Mouse (Mus musculus) midbrain, embryonic 14.5 days (tissue): ENCODE results near the gene Zkscan7. TPM values are rescaled to one million over a fixed set of nuclear protein-coding genes. Genes with fewer than 3 reads are reported as not detected.
A peak's percentile ranks its signal among the peaks of the same experiment; 100 is the strongest.

ENCODE experiments used
- ATAC-seq: fragments of 200-750 bp; cut with Nextera tagmentation; 2 replicates; pipeline ENCODE4 v1.8.0; 2017; ENCODE audit warnings: moderate number of reproducible peaks, moderate library complexity; ENCODE audit not compliant: low FRiP score, low TSS enrichment
- DNase-seq: peaks from one replicate; pipeline ENCODE4 v3.0.0-alpha.2; 2015
- H3K27ac ChIP-seq: fragments of 300-500 bp; sonication (generic); replicated peaks from 2 replicates; pipeline ENCODE4 v1.5.1; 2014; ENCODE audit warnings: mild to moderate bottlenecking, low read depth, low read length, moderate library complexity
- H3K27me3 ChIP-seq: fragments of 300-500 bp; sonication (generic); 2 replicates; pipeline ENCODE4 v1.6.1; 2014; ENCODE audit warnings: low read length, control low read depth, mixed read lengths; ENCODE audit not compliant: control insufficient read depth, insufficient read depth
- H3K36me3 ChIP-seq: fragments of 300-500 bp; sonication (generic); 2 replicates; pipeline ENCODE4 v1.6.1; 2014; ENCODE audit warnings: low read length, control low read depth; ENCODE audit not compliant: control insufficient read depth, insufficient read depth
- H3K4me1 ChIP-seq: fragments of 300-500 bp; sonication (generic); 2 replicates; pipeline ENCODE4 v1.6.1; 2014; ENCODE audit warnings: mild to moderate bottlenecking, antibody characterized with exemption, low read length, control low read depth; ENCODE audit not compliant: control insufficient read depth, insufficient read depth
- H3K4me2 ChIP-seq: fragments of 300-500 bp; sonication (generic); 2 replicates; pipeline ENCODE4 v1.6.1; 2014; ENCODE audit warnings: mild to moderate bottlenecking, low read length, moderate library complexity
- H3K4me3 ChIP-seq: fragments of 300-500 bp; sonication (generic); replicated peaks from 2 replicates; pipeline ENCODE4 v1.5.1; 2014; ENCODE audit warnings: low read depth, low read length
- H3K9ac ChIP-seq: fragments of 300-500 bp; sonication (generic); replicated peaks from 2 replicates; pipeline ENCODE4 v1.6.1; 2014; ENCODE audit warnings: mild to moderate bottlenecking, low read length, moderate library complexity
- H3K9me3 ChIP-seq: fragments of 300-500 bp; sonication (generic); 2 replicates; pipeline ENCODE4 v1.6.1; 2016; ENCODE audit warnings: low read length, control low read depth, mixed read lengths; ENCODE audit not compliant: control insufficient read depth
- WGBS: fragments of 180-500 bp; shearing (Covaris S2); extraction: QIAGEN DNeasy Blood & Tissue Kit; methylation state at CpG from one replicate; pipeline ENCODE4 v1.1.7; 2014; 5-methylcytosine and 5-hydroxymethylcytosine counted together
- polyA plus RNA-seq: library from polyadenylated mRNA; unstranded; fragments of >200 nt; fragmentation: Nextera tagmentation; extraction: Ambion mirVana; gene quantifications from 2 replicates; pipeline ENCODE4 v1.2.1, GENCODE M21; 2014

Gene Zkscan7
- polyA plus RNA-seq, 1 experiment from 2014 or later: 2.1 TPM

GRCm38 (mm10) chr9:122872595-122872994, 12.9 kb upstream of the Zkscan7 start:
- Histone ChIP-seq H3K4me3 (no peak overlapping the region), H3K27ac (no peak overlapping the region), H3K4me1 (no peaks in the 10 kb centered on the region), H3K9ac (no peak overlapping the region), H3K4me2 (no peak overlapping the region), H3K27me3 (no peaks in the 10 kb centered on the region), H3K9me3 (no peaks in the 10 kb centered on the region), H3K36me3 (no peaks in the 10 kb centered on the region)
- ATAC-seq: no peak
- no peak for DNase-seq
- 90% methylated on average over 4 of the region's 4 CpGs for WGBS

DNA sequence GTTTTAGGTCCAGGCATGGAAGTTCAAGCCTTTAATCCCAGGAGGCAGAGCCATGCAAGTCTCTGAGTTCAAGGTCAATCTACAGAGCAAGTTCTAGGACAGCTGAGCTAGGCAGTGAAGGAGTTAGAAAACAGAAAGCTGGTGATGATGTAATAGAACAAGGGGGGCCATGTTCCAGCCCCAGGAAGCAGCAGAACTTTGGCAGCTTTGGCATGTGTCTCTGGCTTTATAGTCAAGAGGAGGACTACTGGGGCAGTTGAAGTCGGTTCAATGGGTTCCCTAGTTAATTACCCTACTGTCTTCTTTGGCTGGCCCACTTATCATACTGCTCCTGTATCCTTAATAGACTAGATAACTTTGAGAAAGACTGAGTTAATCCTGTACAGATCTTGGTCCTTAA, 10.8 kb upstream of the Zkscan7 start:
- no peaks in the 10 kb centered on the region for H3K4me1 ChIP-seq
- H3K9me3 ChIP-seq: no peaks in the 10 kb centered on the region
- H3K4me2 ChIP-seq: no peak overlapping the region
- no peak overlapping the region for H3K9ac ChIP-seq
- no peak overlapping the region for H3K27ac ChIP-seq
- H3K4me3 ChIP-seq: no peak overlapping the region
- H3K36me3 ChIP-seq: no peaks in the 10 kb centered on the region
- DNase-seq (no peak), ATAC-seq (no peak)
- no peaks in the 10 kb centered on the region for H3K27me3 ChIP-seq
- 70% methylated on average over 1 of the region's 1 CpGs for WGBS

DNA sequence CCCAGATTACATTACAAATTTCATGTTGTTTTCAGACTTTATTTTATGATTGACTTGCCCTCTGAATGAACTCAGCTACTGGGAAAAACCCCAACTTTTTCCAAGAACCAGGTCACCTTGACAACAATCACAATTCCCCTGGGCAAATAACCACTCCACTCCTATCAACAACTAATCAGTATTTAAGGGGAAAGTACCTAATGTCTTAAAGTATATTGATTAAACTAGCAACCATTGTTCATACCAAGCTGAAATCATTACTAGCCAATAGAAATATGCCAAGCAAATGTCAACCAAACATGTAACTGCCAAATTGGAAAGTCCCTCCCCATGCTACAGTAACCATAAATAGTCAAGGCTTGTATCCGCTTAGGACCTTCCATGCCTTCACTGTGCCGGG, 10.3 kb upstream of the Zkscan7 start:
- 96% methylated on average over 2 of the region's 2 CpGs for WGBS
- H3K27ac ChIP-seq: no peak overlapping the region
- DNase-seq (no peak), ATAC-seq (no peak)
- no peak overlapping the region for H3K4me3 ChIP-seq
- no peak overlapping the region for H3K9ac ChIP-seq
- H3K36me3 ChIP-seq: no peaks in the 10 kb centered on the region
- no peaks in the 10 kb centered on the region for H3K27me3 ChIP-seq
- H3K4me2 ChIP-seq: no peak overlapping the region
- no peaks in the 10 kb centered on the region for H3K4me1 ChIP-seq
- no peaks in the 10 kb centered on the region for H3K9me3 ChIP-seq

DNA sequence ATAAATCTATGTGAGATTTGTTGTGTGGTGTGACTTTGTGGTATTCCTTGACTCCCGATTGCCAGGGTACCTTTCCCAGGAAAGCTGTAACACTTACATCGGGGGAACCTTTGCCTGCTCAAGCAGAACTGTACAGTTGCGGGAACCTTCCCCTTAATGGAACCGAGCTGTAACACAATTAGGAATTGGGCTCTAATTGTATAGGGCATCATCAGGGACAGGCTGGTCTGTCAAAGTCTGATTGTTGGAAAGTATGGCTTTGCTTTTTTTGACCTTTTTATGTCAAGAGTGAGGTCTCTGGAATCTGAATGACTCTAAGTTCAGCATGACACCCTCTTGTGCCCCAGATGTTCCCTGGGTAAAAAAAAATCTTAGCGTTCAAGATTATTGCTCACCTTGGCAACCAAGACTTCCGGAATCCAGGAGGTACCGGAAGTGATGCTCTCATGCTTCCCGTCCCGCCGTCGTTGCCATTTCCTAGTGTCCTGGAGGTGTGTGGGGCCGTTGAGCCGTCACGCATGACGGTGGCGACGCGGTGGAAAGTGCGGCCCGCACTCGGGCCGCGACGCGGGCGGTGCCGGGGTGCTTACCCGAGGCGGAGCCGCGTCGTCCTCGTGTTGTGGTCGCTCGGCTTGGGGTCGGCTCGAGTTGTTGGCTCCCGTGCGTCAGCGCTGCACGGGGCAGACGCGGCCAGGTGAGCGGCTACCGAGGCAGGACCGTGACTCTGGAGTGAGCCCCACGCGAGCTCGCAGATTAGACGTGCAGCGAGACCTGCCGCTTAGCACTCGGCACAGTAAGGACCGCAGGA, 1.1 kb downstream of the Zkscan7 start:
- Histone ChIP-seq H3K27me3 (no peaks in the 10 kb centered on the region), H3K4me1 (peaks cover 6% of the 10 kb centered on the region; the same call in 1 of the 2 replicates), H3K9ac (peak overlapping the region; percentile 71), H3K9me3 (0 out of 2 replicates have a peak, but pooled peaks cover 3% of the 10 kb centered on the region), H3K4me3 (peak overlapping the region; percentile 74), H3K36me3 (0 out of 2 replicates have a peak, but pooled peaks cover 5% of the 10 kb centered on the region), H3K27ac (peak overlapping the region; percentile 68), H3K4me2 (peak overlapping the region; percentile 88)
- ATAC-seq: peak; percentile 64
- WGBS: 7% methylated on average over 54 of the region's 54 CpGs
- peak; percentile 90 for DNase-seq

DNA sequence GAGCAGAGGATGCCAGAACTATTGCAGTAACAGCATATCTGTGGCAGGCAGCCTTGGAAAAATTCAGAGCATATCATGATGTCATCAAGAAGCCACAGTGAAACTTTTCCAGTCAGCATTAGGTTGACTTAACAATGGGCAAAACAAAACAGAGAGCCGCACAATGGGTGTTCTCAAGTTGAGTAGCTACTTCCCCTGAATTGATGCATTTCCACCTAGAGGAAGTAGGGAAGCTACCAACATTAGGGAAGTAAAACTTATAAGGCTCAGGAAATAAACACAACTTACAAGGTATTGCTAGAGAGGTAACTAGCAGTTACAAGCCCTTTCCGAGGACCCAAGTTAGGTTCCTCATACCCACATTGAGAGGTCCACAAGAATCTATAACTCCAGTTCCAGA, 15.6 kb downstream of the Zkscan7 start:
- Histone ChIP-seq H3K9ac (no peak overlapping the region), H3K27me3 (no peaks in the 10 kb centered on the region), H3K27ac (no peak overlapping the region), H3K4me3 (no peak overlapping the region), H3K9me3 (no peaks in the 10 kb centered on the region), H3K36me3 (peaks cover under 1% of the 10 kb centered on the region; the same call in 1 of the 2 replicates), H3K4me2 (no peak overlapping the region), H3K4me1 (peaks cover 18% of the 10 kb centered on the region)
- WGBS: 99% methylated on average over 2 of the region's 2 CpGs
- no peak for ATAC-seq
- no peak for DNase-seq

GRCm38 (mm10) chr9:122902717-122903535, 17.4 kb downstream of the Zkscan7 start:
- no peaks in the 10 kb centered on the region for H3K27me3 ChIP-seq
- DNase-seq (peak; percentile 91), ATAC-seq (peak; percentile 95)
- 12% methylated on average over 32 of the region's 32 CpGs for WGBS
- H3K4me1 ChIP-seq: peaks cover 18% of the 10 kb centered on the region
- peak overlapping the region; percentile 52 for H3K4me3 ChIP-seq
- peak overlapping the region; percentile 72 for H3K27ac ChIP-seq
- peaks cover 10% of the 10 kb centered on the region; the same call in 1 of the 2 replicates for H3K36me3 ChIP-seq
- peak overlapping the region; percentile 69 for H3K4me2 ChIP-seq
- peak overlapping the region; percentile 86 for H3K9ac ChIP-seq
- H3K9me3 ChIP-seq: no peaks in the 10 kb centered on the region

- Histone ChIP-seq H3K4me2 (peak overlapping the region; percentile 72), H3K27ac (peak overlapping the region; percentile 91), H3K27me3 (no peaks in the 10 kb centered on the region), H3K9ac (peak overlapping the region; percentile 95), H3K36me3 (peaks cover 28% of the 10 kb centered on the region), H3K4me3 (peak overlapping the region; percentile 76), H3K4me1 (peaks cover 10% of the 10 kb centered on the region), H3K9me3 (no peaks in the 10 kb centered on the region)
- WGBS: 24% methylated on average over 3 of the region's 3 CpGs
- peak; percentile 7 for DNase-seq
- no peak for ATAC-seq
Observed at GRCm38 (mm10) chr9:122922436-122922835, 37.0 kb downstream of the Zkscan7 start.

DNA sequence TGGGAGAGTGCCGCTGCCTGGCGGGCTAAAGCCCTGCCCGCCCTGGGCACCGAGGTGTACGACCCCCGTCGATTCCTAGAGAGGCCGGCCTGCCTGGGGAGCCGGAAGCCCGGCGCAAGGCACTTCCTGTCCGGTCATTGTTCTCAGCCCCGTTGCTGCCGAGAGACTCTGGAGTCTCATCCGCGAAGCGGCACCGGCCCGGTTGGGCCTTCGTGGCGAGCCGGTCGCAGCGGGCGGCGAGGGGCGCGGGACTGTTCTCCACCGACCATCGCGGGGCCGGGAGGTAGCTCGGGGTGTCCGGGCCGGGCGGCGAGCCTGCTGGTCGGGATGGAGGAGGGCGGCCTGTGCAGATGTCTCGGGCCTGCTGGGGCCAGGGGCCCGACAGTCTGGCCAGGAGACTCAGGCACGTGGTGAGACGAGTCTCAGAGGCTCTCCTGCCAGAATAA, 37.5 kb downstream of the Zkscan7 start, which contains the start of gene Zfp105:
Gene Zfp105 (plus strand): TSS at position 137 of the 446 bp plus-strand sequence.
- DNase-seq (peak; percentile 93), ATAC-seq (peak; percentile 98)
- H3K27me3 ChIP-seq: no peaks in the 10 kb centered on the region
- peak within 1 kb of the TSS; percentile 72 for H3K4me2 ChIP-seq
- peak within 1 kb of the TSS; percentile 91 for H3K27ac ChIP-seq
- H3K9me3 ChIP-seq: no peaks in the 10 kb centered on the region
- peak within 1 kb of the TSS; percentile 95 for H3K9ac ChIP-seq
- peak within 1 kb of the TSS; percentile 76 for H3K4me3 ChIP-seq
- H3K36me3 ChIP-seq: peaks cover 33% of the 10 kb centered on the region
- WGBS: under 1% methylated on average over 43 of the region's 43 CpGs
- peaks cover 10% of the 10 kb centered on the region for H3K4me1 ChIP-seq
